Mouse (Mus musculus) heart, postnatal 0 days (tissue): ENCODE results near the gene BC024978. TPM values are rescaled to one million over a fixed set of nuclear protein-coding genes. Genes with fewer than 3 reads are reported as not detected.
A peak's percentile ranks its signal among the peaks of the same experiment; 100 is the strongest.

ENCODE experiments used
- ATAC-seq: fragments of 200-750 bp; cut with Nextera tagmentation; 2 replicates; pipeline ENCODE4 v1.8.0; 2017; ENCODE audit warnings: low read depth, moderate number of reproducible peaks, moderate library complexity; ENCODE audit not compliant: insufficient read depth
- DNase-seq: peaks from one replicate; pipeline ENCODE4 v3.0.0-alpha.2; 2016; ENCODE audit warnings: low spot score
- H3K27ac ChIP-seq: fragments of 300-500 bp; sonication (generic); 2 replicates; pipeline ENCODE4 v1.5.1; 2014; ENCODE audit warnings: low read depth, mild to moderate bottlenecking
- H3K27me3 ChIP-seq: fragments of 300-500 bp; sonication (generic); 2 replicates; pipeline ENCODE4 v1.6.1; 2014; ENCODE audit warnings: low read length, mixed read lengths; ENCODE audit not compliant: control insufficient read depth, insufficient read depth
- H3K36me3 ChIP-seq: fragments of 300-500 bp; sonication (generic); replicated peaks from 2 replicates; pipeline ENCODE4 v1.6.1; 2014; ENCODE audit warnings: low read length, mixed read lengths; ENCODE audit not compliant: control insufficient read depth, insufficient read depth
- H3K4me1 ChIP-seq: fragments of 300-500 bp; sonication (generic); 2 replicates; pipeline ENCODE4 v1.6.1; 2014; ENCODE audit warnings: antibody characterized with exemption; ENCODE audit not compliant: control insufficient read depth, insufficient read depth
- H3K4me2 ChIP-seq: fragments of 300-500 bp; sonication (generic); 2 replicates; pipeline ENCODE4 v1.6.1; 2014; ENCODE audit warnings: low read depth, mild to moderate bottlenecking, low read length, moderate library complexity
- H3K4me3 ChIP-seq: fragments of 300-500 bp; sonication (generic); 2 replicates; pipeline ENCODE4 v1.5.1; 2014; ENCODE audit warnings: low read depth, low read length
- H3K9ac ChIP-seq: fragments of 300-500 bp; sonication (generic); replicated peaks from 2 replicates; pipeline ENCODE4 v1.6.1; 2014; ENCODE audit warnings: low read depth, low read length, mixed read lengths
- H3K9me3 ChIP-seq: fragments of 300-500 bp; sonication (generic); replicated peaks from 2 replicates; pipeline ENCODE4 v1.6.1; 2016; ENCODE audit warnings: low read length; ENCODE audit not compliant: control insufficient read depth
- CTCF ChIP-seq: IDR thresholded peaks from 2 replicates; pipeline ENCODE4 v1.5.1; 2016; ENCODE audit warnings: antibody characterized with exemption, control low read depth, low read depth
- EP300 ChIP-seq: IDR thresholded peaks from 2 replicates; pipeline ENCODE4 v1.6.1; 2016; ENCODE audit warnings: antibody characterized with exemption, low read depth
- WGBS: fragments of 180-500 bp; shearing (Covaris S2); extraction: QIAGEN DNeasy Blood & Tissue Kit; methylation state at CpG from one replicate; pipeline ENCODE4 v1.1.7; 2014; 5-methylcytosine and 5-hydroxymethylcytosine counted together
- polyA plus RNA-seq: library from polyadenylated mRNA; unstranded; fragments of >200 nt; fragmentation: Nextera tagmentation; extraction: Ambion mirVana; gene quantifications from 2 replicates; pipeline ENCODE4 v1.2.1, GENCODE M21; 2015
- total RNA-seq: library from RNA; depleted of rRNA; stranded (reverse); fragments of >200 nt; gene quantifications from 2 replicates; pipeline ENCODE4 v1.2.3, GENCODE M21; 2014; ENCODE audit warnings: low replicate concordance

Gene BC024978
- total and polyA plus RNA-seq, 2 experiments from 2014 or later, result 2.0 to 4.8 TPM

- TF ChIP-seq EP300, result no peak; the same call in 1 of the 2 replicates
- TF ChIP-seq CTCF, result no peak; the same call in 1 of the 2 replicates
- DNase-seq, result peak; percentile 93
- Histone ChIP-seq H3K9me3 (no peaks in the 10 kb centered on the region), H3K4me1 (peaks cover 22% of the 10 kb centered on the region), H3K9ac (peak within 1 kb of the TSS; percentile 75), H3K27me3 (no peaks in the 10 kb centered on the region), H3K4me3 (peak within 1 kb of the TSS; percentile 73), H3K4me2 (peak within 1 kb of the TSS; percentile 79), H3K36me3 (no peaks in the 10 kb centered on the region), H3K27ac (peak within 1 kb of the TSS; percentile 84)
- ATAC-seq, result peak; percentile 85
- under 1% methylated on average over 49 of the region's 49 CpGs for WGBS
Measured at GRCm38 (mm10) chr7:27228281-27228821, 32.8 kb downstream of the BC024978 start, which contains the start of gene Itpkc. Gene Itpkc, minus strand, starts transcription at chr7:27228661.

DNA sequence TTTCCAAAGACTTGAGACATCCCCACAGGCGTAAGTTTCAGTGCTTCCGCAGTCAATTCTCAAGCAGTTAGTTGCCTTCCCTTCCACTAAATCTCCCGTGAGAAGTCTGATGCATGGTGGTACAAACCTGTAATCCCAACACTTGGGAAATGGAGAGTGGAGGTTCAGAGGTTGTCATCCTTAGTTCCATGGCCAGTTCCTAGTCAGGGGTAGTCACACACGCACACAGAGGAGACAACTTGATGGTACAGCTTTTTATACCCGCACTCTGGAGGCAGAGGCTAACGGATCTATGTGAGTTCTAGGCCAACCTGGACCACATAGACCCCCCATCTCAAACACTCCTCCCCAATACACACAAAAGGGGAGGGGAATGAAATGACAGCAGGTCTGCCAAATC is 33.3 kb downstream of the BC024978 start:
- Histone ChIP-seq H3K27me3 (no peaks in the 10 kb centered on the region), H3K4me1 (peaks cover 24% of the 10 kb centered on the region), H3K4me2 (peak overlapping the region; percentile 79), H3K36me3 (no peaks in the 10 kb centered on the region), H3K4me3 (peak overlapping the region; percentile 73), H3K9me3 (no peaks in the 10 kb centered on the region), H3K9ac (peak overlapping the region; percentile 75), H3K27ac (peak overlapping the region; percentile 84)
- 12% methylated on average over 6 of the region's 6 CpGs for WGBS
- ATAC-seq (no peak), DNase-seq (no peak)
- TF ChIP-seq EP300, result no peak
- TF ChIP-seq CTCF, result no peak

DNA sequence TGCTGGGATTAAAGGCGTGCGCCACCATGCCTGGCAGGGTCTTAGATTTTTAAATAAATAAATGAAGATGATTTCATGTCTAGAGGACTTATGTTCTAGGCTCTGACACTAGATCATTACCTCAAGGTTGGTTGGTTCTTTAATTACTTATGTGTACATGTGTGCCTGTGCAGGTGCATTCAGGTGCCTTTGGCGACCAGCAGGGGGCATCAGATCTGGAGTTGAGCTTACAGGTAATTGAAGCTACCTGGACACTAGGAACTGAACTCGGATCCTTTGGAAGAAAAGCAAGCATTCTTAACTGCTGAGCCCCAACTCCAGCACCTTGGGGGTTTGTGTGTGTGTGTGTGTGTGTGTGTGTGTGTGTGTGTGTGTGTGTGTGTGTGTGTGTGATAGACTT is 35.2 kb downstream of the BC024978 start:
- no peak for TF ChIP-seq EP300
- TF ChIP-seq CTCF, result no peak
- H3K36me3 ChIP-seq, result no peaks in the 10 kb centered on the region
- no peak overlapping the region for H3K9ac ChIP-seq
- 70% methylated on average over 4 of the region's 4 CpGs for WGBS
- H3K4me3 ChIP-seq, result no peak overlapping the region
- no peak overlapping the region for H3K4me2 ChIP-seq
- DNase-seq (no peak), ATAC-seq (no peak)
- no peaks in the 10 kb centered on the region for H3K9me3 ChIP-seq
- H3K27me3 ChIP-seq, result no peaks in the 10 kb centered on the region
- H3K27ac ChIP-seq, result no peak overlapping the region
- peaks cover 24% of the 10 kb centered on the region for H3K4me1 ChIP-seq

DNA sequence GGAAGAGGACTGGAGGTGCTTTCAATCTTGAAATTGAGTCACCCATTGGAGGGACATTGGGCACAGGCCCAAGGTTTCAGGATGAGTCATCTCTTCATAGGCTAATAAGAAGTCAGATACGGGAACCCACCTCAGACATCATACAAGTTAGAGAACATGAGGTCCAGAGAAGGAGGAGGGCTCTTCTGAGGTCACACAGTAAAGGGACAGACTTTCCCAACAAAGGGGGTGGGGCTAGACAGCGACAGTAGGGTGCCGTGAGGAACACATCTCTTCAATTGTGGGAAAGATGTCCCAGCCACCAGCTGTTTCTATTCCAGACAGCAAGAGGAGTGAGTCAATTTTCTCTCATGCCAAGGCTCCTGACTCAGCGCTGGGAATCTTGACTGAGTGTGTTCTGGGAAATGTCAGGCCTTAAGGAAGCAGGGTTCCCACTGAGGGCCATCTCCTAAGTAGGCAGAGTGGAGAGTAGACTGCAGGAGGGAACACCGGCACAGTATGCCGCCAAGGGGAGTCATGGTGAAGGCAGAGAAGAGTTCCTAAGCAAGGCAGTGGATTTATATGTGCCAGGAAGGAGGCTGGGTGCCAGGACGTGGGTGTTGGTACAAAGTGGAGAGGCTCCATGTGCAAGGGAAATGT is 36.2 kb downstream of the BC024978 start:
- TF ChIP-seq CTCF (no peak), EP300 (no peak)
- WGBS, result 58% methylated on average over 7 of the region's 7 CpGs
- peak overlapping the region; percentile 12 for H3K27ac ChIP-seq
- no peak overlapping the region for H3K4me2 ChIP-seq
- ATAC-seq, result no peak
- no peaks in the 10 kb centered on the region for H3K36me3 ChIP-seq
- no peak for DNase-seq
- peaks cover 18% of the 10 kb centered on the region for H3K4me1 ChIP-seq
- H3K4me3 ChIP-seq, result no peak overlapping the region
- H3K9ac ChIP-seq, result no peak overlapping the region
- no peaks in the 10 kb centered on the region for H3K9me3 ChIP-seq
- no peaks in the 10 kb centered on the region for H3K27me3 ChIP-seq

GRCm38 (mm10) chr7:27232781-27233281 is 37.2 kb downstream of the BC024978 start, which contains the start of gene Coq8b:
Gene Coq8b, plus strand, starts transcription at chr7:27233023.
- no peaks in the 10 kb centered on the region for H3K9me3 ChIP-seq
- peak within 1 kb of the TSS; percentile 65 for H3K4me2 ChIP-seq
- TF ChIP-seq CTCF, result no peak; the same call in 1 of the 2 replicates
- no peak for TF ChIP-seq EP300
- H3K4me1 ChIP-seq, result peaks cover 8% of the 10 kb centered on the region
- no peaks in the 10 kb centered on the region for H3K27me3 ChIP-seq
- H3K9ac ChIP-seq, result peak within 1 kb of the TSS; percentile 43; the same call in 1 of the 2 replicates
- DNase-seq (peak; percentile 94), ATAC-seq (peak; percentile 88)
- peak within 1 kb of the TSS; percentile 60 for H3K4me3 ChIP-seq
- 0 out of 2 replicates have a peak, but pooled peaks cover 3% of the 10 kb centered on the region for H3K36me3 ChIP-seq
- WGBS, result under 1% methylated on average over 25 of the region's 25 CpGs
- peak within 1 kb of the TSS; percentile 12 for H3K27ac ChIP-seq
